Mouse (Mus musculus) heart, embryonic 15.5 days (tissue): Measurements from ENCODE around the gene Nat10. TPM values are rescaled to one million over a fixed set of nuclear protein-coding genes. Genes with fewer than 3 reads are reported as not detected.
A peak's percentile ranks its signal among the peaks of the same experiment; 100 is the strongest.

ENCODE experiments used
- ATAC-seq: fragments of 200-750 bp; cut with Nextera tagmentation; replicated peaks from 2 replicates; pipeline ENCODE4 v1.8.0; 2017; ENCODE audit warnings: low read depth, moderate TSS enrichment; ENCODE audit not compliant: insufficient number of reproducible peaks, insufficient read depth, low FRiP score
- H3K27ac ChIP-seq: fragments of 300-500 bp; sonication (generic); 2 replicates; pipeline ENCODE4 v1.5.1; 2015; ENCODE audit warnings: mild to moderate bottlenecking, inconsistent platforms
- H3K27me3 ChIP-seq: fragments of 300-500 bp; sonication (generic); 2 replicates; pipeline ENCODE4 v1.6.1; 2015; ENCODE audit warnings: inconsistent platforms
- H3K36me3 ChIP-seq: fragments of 300-500 bp; sonication (generic); 2 replicates; pipeline ENCODE4 v1.6.1; 2015; ENCODE audit warnings: mild to moderate bottlenecking, inconsistent platforms
- H3K4me1 ChIP-seq: fragments of 300-500 bp; sonication (generic); replicated peaks from 2 replicates; pipeline ENCODE4 v1.6.1; 2015; ENCODE audit warnings: inconsistent platforms
- H3K4me2 ChIP-seq: fragments of 300-500 bp; sonication (generic); 2 replicates; pipeline ENCODE4 v1.6.1; 2015; ENCODE audit warnings: inconsistent platforms, mild to moderate bottlenecking, moderate library complexity
- H3K4me3 ChIP-seq: fragments of 300-500 bp; sonication (generic); 2 replicates; pipeline ENCODE4 v1.5.1; 2015; ENCODE audit warnings: mild to moderate bottlenecking, inconsistent platforms
- H3K9ac ChIP-seq: fragments of 300-500 bp; sonication (generic); 2 replicates; pipeline ENCODE4 v1.6.1; 2015; ENCODE audit warnings: mild to moderate bottlenecking, inconsistent platforms
- H3K9me3 ChIP-seq: fragments of 300-500 bp; sonication (generic); replicated peaks from 2 replicates; pipeline ENCODE4 v1.6.1; 2016; ENCODE audit warnings: inconsistent platforms
- WGBS: fragments of 180-500 bp; shearing (Covaris S2); methylation state at CpG from one replicate; pipeline ENCODE4 v1.1.7; 2015; ENCODE audit warnings: mixed read lengths; 5-methylcytosine and 5-hydroxymethylcytosine counted together
- polyA plus RNA-seq: library from polyadenylated mRNA; unstranded; fragments of >200 nt; fragmentation: Nextera tagmentation; extraction: Ambion mirVana; gene quantifications from 2 replicates; pipeline ENCODE4 v1.2.1, GENCODE M21; 2015

Gene Nat10
- polyA plus RNA-seq, 1 experiment from 2014 or later = 10.9 TPM

- no peak for ATAC-seq
- 88% methylated on average over 6 of the region's 6 CpGs for WGBS
- H3K27ac ChIP-seq = no peak overlapping the region
- no peak overlapping the region for H3K4me2 ChIP-seq
- H3K4me1 ChIP-seq = peaks cover 30% of the 10 kb centered on the region
- H3K36me3 ChIP-seq = no peaks in the 10 kb centered on the region
- H3K4me3 ChIP-seq = no peak overlapping the region
- H3K9ac ChIP-seq = no peak overlapping the region
- no peaks in the 10 kb centered on the region for H3K27me3 ChIP-seq
- no peaks in the 10 kb centered on the region for H3K9me3 ChIP-seq
These were observed 82.6 kb downstream of the Nat10 start for GRCm38 (mm10) chr2:103678433-103678832.

DNA sequence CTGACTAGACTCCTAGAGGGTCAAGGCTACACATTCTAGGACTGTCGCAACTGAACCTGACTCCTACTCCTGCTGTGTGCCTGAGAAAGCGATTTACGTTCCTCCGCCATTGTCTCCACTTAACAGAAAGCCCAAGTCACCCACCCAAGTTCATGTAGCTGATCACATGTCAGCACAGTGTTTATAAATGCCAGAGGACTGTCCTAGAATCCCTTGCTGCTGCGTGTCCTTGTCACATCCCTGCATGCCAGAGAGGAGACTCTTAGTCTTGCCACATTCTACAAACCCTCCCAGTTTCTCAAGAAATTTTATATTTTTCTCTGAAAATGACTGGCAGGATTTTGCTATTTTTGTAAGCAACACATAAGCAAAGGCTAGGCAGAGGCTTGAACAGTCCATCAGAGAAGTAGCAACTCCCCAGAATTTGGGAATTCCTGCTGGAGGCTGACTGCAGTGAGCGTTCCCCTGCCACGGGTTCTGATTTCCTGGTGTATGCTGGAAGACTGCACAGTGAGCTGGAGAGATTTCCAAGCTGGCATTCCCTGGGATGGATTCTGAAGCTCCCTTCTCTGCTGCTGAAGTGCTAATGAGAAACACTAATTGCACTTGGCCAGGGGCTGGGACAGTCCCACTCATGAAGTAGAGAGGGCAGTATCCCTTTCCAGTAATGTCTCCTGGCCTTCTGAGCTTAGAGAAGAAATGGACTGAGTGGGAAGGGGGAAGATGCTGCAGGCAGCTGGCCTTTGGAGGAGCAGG lies 83.3 kb downstream of the Nat10 start:
- Histone ChIP-seq H3K36me3 (no peaks in the 10 kb centered on the region), H3K27me3 (no peaks in the 10 kb centered on the region), H3K9ac (no peak overlapping the region), H3K4me1 (peaks cover 36% of the 10 kb centered on the region), H3K4me3 (no peak overlapping the region), H3K27ac (peak overlapping the region; percentile 25; the same call in 1 of the 2 replicates), H3K4me2 (no peak overlapping the region), H3K9me3 (no peaks in the 10 kb centered on the region)
- ATAC-seq = no peak
- 73% methylated on average over 7 of the region's 7 CpGs for WGBS

DNA sequence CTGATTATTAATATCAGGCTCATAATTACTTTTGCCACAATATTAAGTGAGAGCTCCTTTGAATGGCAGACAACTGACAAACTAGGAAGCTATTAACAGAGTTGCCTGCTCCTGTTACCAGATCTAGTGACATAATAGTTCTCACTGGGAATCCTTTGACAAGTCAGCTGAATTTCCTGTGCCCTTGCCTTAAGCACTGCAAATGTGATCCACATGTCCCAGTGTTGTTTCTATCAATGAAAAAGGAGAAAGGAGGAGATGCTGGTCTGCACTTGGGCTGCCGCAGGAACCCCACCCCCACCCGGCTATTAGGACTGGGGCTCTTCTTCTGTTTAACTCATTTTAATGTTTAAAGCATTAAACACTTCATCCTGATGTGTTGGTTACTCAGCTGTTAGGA lies 84.3 kb downstream of the Nat10 start:
- 77% methylated on average over 2 of the region's 2 CpGs for WGBS
- H3K9me3 ChIP-seq = no peaks in the 10 kb centered on the region
- no peaks in the 10 kb centered on the region for H3K36me3 ChIP-seq
- no peak overlapping the region for H3K9ac ChIP-seq
- no peaks in the 10 kb centered on the region for H3K27me3 ChIP-seq
- ATAC-seq = no peak
- H3K27ac ChIP-seq = no peak overlapping the region
- H3K4me3 ChIP-seq = no peak overlapping the region
- peaks cover 39% of the 10 kb centered on the region for H3K4me1 ChIP-seq
- no peak overlapping the region for H3K4me2 ChIP-seq

GRCm38 (mm10) chr2:103675391-103675790 lies 85.7 kb downstream of the Nat10 start:
- Histone ChIP-seq H3K4me2 (no peak overlapping the region), H3K9me3 (no peaks in the 10 kb centered on the region), H3K4me3 (no peak overlapping the region), H3K36me3 (no peaks in the 10 kb centered on the region), H3K4me1 (peaks cover 48% of the 10 kb centered on the region), H3K9ac (no peak overlapping the region), H3K27ac (no peak overlapping the region), H3K27me3 (no peaks in the 10 kb centered on the region)
- WGBS = 76% methylated on average over 5 of the region's 5 CpGs
- no peak for ATAC-seq

DNA sequence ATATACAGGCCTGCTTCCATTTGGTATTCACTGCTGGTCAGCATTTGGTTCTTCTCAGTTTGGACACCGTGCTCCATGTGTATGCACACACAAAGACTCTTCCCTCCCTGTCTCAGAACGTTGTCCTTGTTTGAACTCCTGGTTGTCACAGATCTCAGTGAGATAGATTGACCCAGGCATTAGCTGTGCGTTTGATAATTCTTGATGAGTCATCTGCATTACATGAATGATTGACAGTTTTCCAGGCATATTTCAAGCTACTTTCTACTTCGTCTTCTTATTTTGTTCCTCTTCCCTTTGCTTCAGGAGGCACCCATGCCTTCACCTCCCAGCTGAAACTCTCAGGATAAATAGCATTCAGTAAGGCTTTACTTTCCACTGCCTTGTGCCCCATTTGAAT lies 87.5 kb downstream of the Nat10 start:
- Histone ChIP-seq H3K4me1 (peaks cover 66% of the 10 kb centered on the region), H3K27ac (no peak overlapping the region), H3K4me3 (no peak overlapping the region), H3K9ac (no peak overlapping the region), H3K36me3 (no peaks in the 10 kb centered on the region), H3K9me3 (no peaks in the 10 kb centered on the region), H3K4me2 (no peak overlapping the region), H3K27me3 (no peaks in the 10 kb centered on the region)
- no peak for ATAC-seq
- WGBS = 67% methylated on average over 4 of the region's 4 CpGs

- H3K27ac ChIP-seq = peak overlapping the region; percentile 18; the same call in 1 of the 2 replicates
- no peaks in the 10 kb centered on the region for H3K9me3 ChIP-seq
- H3K4me3 ChIP-seq = no peak overlapping the region
- no peak for ATAC-seq
- H3K4me1 ChIP-seq = peaks cover 71% of the 10 kb centered on the region
- H3K9ac ChIP-seq = no peak overlapping the region
- WGBS = 70% methylated on average over 7 of the region's 7 CpGs
- no peak overlapping the region for H3K4me2 ChIP-seq
- no peaks in the 10 kb centered on the region for H3K27me3 ChIP-seq
- no peaks in the 10 kb centered on the region for H3K36me3 ChIP-seq
These were observed 88.4 kb downstream of the Nat10 start for GRCm38 (mm10) chr2:103672573-103673119.

Other genes starting within 250 kb of the Nat10 start
- 20.2 and 21.4 TPM in 2 replicates for gene Abtb2, start 195.0 kb downstream of the Nat10 start, polyA plus RNA-seq
- gene Caprin1, start 36.4 kb upstream of the Nat10 start, polyA plus RNA-seq = 172 and 198 TPM in 2 replicates
- gene Lmo2, start 196.7 kb upstream of the Nat10 start, polyA plus RNA-seq = 19.1 and 23.1 TPM in 2 replicates